Mouse (Mus musculus): Measurements from ENCODE around the gene Lmtk3.

- TF ChIP-seq CTCF (IDR thresholded peaks at IDR 0.05; ENCODE audit: low read depth): no peak
- no peak for TF ChIP-seq EP300 (IDR thresholded peaks at IDR 0.05; ENCODE audit: low read depth)
Measured at GRCm38 (mm10) chr7:45815323-45815983, 31.9 kb downstream of the Lmtk3 start.
